17 mouse cellular contexts compared by ENCODE assay signal in genomic region chr9:64264813-64265212, GRCm38 (mm10). TPM values are rescaled to one million over a fixed set of nuclear protein-coding genes. Genes with fewer than 3 reads are reported as not detected.
"Had no signal": no experiment of that assay in that cellular context is flagged by ENCODE, and none has a peak within 500 bp of the region (broad histone marks: within the 10 kb centered on the region; RNA-seq: fewer than 3 reads in every experiment).

No protein-coding gene starts in this region.

- H3K36me3 ChIP-seq: kidney, embryonic 15.5 days; liver, embryonic 13.5 days; neural tube, embryonic 12.5 days; neural tube, embryonic 15.5 days; stomach, embryonic 15.5 days had no signal

- H3K4me1 ChIP-seq: kidney, embryonic 15.5 days; liver, embryonic 13.5 days; neural tube, embryonic 12.5 days; neural tube, embryonic 15.5 days; stomach, embryonic 15.5 days had no signal

- H3K4me2 ChIP-seq: kidney, embryonic 15.5 days; liver, embryonic 13.5 days; midbrain, embryonic 11.5 days; neural tube, embryonic 12.5 days; neural tube, embryonic 15.5 days; stomach, embryonic 15.5 days had no signal

- H3K27ac ChIP-seq: kidney, embryonic 15.5 days; left cerebral cortex, adult 2 months; liver, embryonic 13.5 days; neural tube, embryonic 12.5 days; neural tube, embryonic 15.5 days; stomach, embryonic 15.5 days had no signal

- H3K9ac ChIP-seq: kidney, embryonic 15.5 days; liver, embryonic 13.5 days; neural tube, embryonic 12.5 days; neural tube, embryonic 15.5 days; stomach, embryonic 15.5 days had no signal

- H3K9me3 ChIP-seq: kidney, embryonic 15.5 days; liver, embryonic 13.5 days; neural tube, embryonic 12.5 days; neural tube, embryonic 15.5 days; stomach, embryonic 15.5 days had no signal

- DNase-seq: kidney, postnatal 10 days; kidney, postnatal 36 days; layer of hippocampus, postnatal 36 days; liver, embryonic 13.5 days; lung, adult 2 months; lung, postnatal 14 days; lung, postnatal 4 days; midbrain, embryonic 14.5 days; spleen, adult 18-20 months; thymus, postnatal 25 days had no signal

- H3K27me3 ChIP-seq: kidney, embryonic 15.5 days; liver, embryonic 13.5 days; neural tube, embryonic 12.5 days; neural tube, embryonic 15.5 days; stomach, embryonic 15.5 days had no signal

- H3K4me3 ChIP-seq: kidney, embryonic 15.5 days; left cerebral cortex, adult 2 months; liver, embryonic 13.5 days; neural tube, embryonic 12.5 days; neural tube, embryonic 15.5 days; stomach, embryonic 15.5 days had no signal

RNA-seq across cellular contexts. Expression of gene Uchl4, which starts 29.8 kb away (rescaled TPM):
- polyA plus RNA-seq: liver, adult 2 months; lung, adult 2 months had no signal
